Comparison of ENCODE assay signal across 8 mouse cellular contexts in the genomic region with DNA sequence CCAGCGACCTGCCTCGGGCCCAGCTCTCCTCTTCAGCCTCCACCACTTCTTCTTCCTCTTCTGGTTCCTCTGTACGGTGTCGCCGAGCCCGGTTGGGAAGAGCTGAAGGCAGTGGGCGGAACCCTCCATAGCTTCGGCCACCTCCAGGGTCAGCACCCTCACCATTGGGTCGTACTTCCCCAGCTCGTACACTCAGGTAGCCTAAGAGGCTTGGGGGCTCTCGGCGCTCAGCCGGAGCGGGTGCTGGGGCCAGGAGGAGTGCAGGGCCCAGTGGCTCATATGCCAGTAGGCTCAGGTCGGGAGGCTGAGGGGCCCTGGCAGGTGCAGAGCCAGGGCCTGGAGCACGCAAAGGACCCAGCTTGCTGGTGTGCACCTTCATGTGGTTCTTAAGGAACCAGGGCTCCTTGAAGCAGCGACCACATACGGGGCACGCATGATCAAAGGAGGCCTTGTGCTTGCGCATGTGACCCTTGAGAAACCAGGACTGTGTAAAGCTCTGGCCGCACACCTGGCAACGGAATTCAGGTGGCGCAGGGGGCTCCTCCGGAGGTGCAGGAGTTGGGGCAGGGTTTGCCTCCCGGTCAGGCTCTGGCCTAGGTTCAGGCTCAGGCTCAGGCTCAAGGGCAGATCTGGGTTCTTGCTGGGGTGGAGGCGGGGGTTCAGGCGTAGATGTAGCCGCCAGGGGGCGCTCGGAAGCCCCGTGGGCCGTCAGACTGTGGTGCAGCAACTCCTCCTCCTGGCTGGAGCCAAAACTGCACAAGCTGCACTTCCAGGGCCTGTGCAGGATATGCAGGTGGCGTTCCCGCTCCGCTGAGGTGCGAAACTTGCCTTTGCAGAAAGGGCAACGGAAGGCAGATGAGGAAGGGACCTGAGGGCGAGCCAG. TPM values are rescaled to one million over a fixed set of nuclear protein-coding genes. Genes with fewer than 3 reads are reported as not detected.
A peak's percentile ranks its signal among the peaks of the same experiment; 100 is the strongest.
DNase-seq lines count a peak whose midpoint lies in the region; ATAC-seq and TF ChIP-seq lines count a peak whose summit lies in the region.

No protein-coding gene starts in this region.

- H3K27ac ChIP-seq in gastrocnemius, adult 2 months = 0 out of 2 replicates have a peak overlapping the region, but pooled peaks have one; percentile 28
- H3K27ac ChIP-seq in hindbrain, embryonic 16.5 days (ENCODE audit: low read depth, low read length) = peak overlapping the region; percentile 32; the same call in 1 of the 2 replicates

- DNase-seq in gastrocnemius, adult 2 months = peak; percentile 93
- DNase-seq in left cerebral cortex, adult 8-10 months (ENCODE audit: low spot score in 2 of 2) = peak; percentile 82 to 83
- peak; percentile 91 to 93 for DNase-seq in right cerebral cortex, adult 2 months (ENCODE audit: low spot score in 2 of 2)
- DNase-seq in urinary bladder, adult 2 months (ENCODE audit: low spot score) = peak; percentile 87

- peaks cover 72% of the 10 kb centered on the region for H3K4me1 ChIP-seq in hindbrain, embryonic 16.5 days (ENCODE audit: control insufficient read depth, insufficient read depth, low read depth, low read length)

- peaks cover 27% of the 10 kb centered on the region for H3K36me3 ChIP-seq in hindbrain, embryonic 16.5 days (ENCODE audit: control insufficient read depth, insufficient read depth, low read length)

- H3K9me3 ChIP-seq in hindbrain, embryonic 16.5 days (ENCODE audit: control insufficient read depth, low read length) = no peaks in the 10 kb centered on the region

- no peak; the same call in 1 of the 2 replicates for TF ChIP-seq CTCF in gastrocnemius, adult 2 months (IDR thresholded peaks at IDR 0.05)

- WGBS in hindbrain, embryonic 16.5 days = 53% methylated on average over 34 of the region's 38 CpGs

- no peaks in the 10 kb centered on the region for H3K27me3 ChIP-seq in hindbrain, embryonic 16.5 days (replicated peaks; ENCODE audit: control insufficient read depth, insufficient read depth, low read length)

- H3K4me2 ChIP-seq in hindbrain, embryonic 16.5 days (ENCODE audit: low read length) = peak overlapping the region; percentile 57

- peak; percentile 76 for ATAC-seq in activated CD4-positive, CD25-positive, alpha-beta regulatory T cell, adult 4 months
- ATAC-seq in common myeloid progenitor, adult 5-6 weeks (replicated peaks; ENCODE audit: low read depth, poor library complexity, severe bottlenecking) = peak; percentile 85
- peak; percentile 15 for ATAC-seq in hindbrain, embryonic 16.5 days
- peak; percentile 93 for ATAC-seq in megakaryocyte progenitor cell, adult 5-6 weeks (replicated peaks; ENCODE audit: poor library complexity)

- peak overlapping the region; percentile 40 for H3K9ac ChIP-seq in hindbrain, embryonic 16.5 days (ENCODE audit: low read depth, low read length)

- intact Hi-C loops in gastrocnemius, adult 2 months (cut with DNase I) = loop anchor here (5.0 kb wide), 2 partner anchors 106 to 121 kb away; no protein-coding TSS in a partner anchor

- H3K4me3 ChIP-seq in gastrocnemius, adult 2 months = 0 out of 2 replicates have a peak overlapping the region, but pooled peaks have one; percentile 1
- peak overlapping the region; percentile 6 for H3K4me3 ChIP-seq in hindbrain, embryonic 16.5 days (ENCODE audit: low read length)

RNA-seq across cellular contexts. Expression of gene Tmem253, which starts 6.9 kb away (rescaled TPM):
- under 1 TPM in 1 of 2 experiments, not detected in 1; 0.98 TPM for polyA plus RNA-seq in activated CD4-positive, CD25-positive, alpha-beta regulatory T cell, adult 4 months (2017; shearing (Covaris generic))
- not detected in 2 replicates for total RNA-seq in common myeloid progenitor, adult 5-6 weeks (2017)
- total RNA-seq in gastrocnemius, adult 2 months (2021) = 1 to 10 TPM in 1 of 2 experiments, under 1 TPM in 1; 0.46 to 2.6 TPM
- 0.39 and 0.51 TPM in 2 replicates for polyA plus RNA-seq in hindbrain, embryonic 16.5 days (2015; fragmentation: Nextera tagmentation; extraction: Ambion mirVana)
- total RNA-seq in left cerebral cortex, adult 8-10 months (2022) = under 1 TPM in 2 of 4 experiments, not detected in 2; 0.51 to 0.59 TPM
- 0.30 TPM in 1 of 2 replicates, not detected in the other for total RNA-seq in megakaryocyte progenitor cell, adult 5-6 weeks (2015)
- not detected in 2 replicates for total RNA-seq in megakaryocyte progenitor cell, adult 5-6 weeks (2017)
- 1.1 and 1.5 TPM in 2 replicates for polyA plus RNA-seq in urinary bladder, adult 2 months (2012; rRNA removed)

RNA-seq across cellular contexts. Expression of gene Zfp219, which starts 12.0 kb away (rescaled TPM):
- 1 to 10 TPM; 1.9 to 2.2 TPM for polyA plus RNA-seq in activated CD4-positive, CD25-positive, alpha-beta regulatory T cell, adult 4 months (2017; shearing (Covaris generic))
- total RNA-seq in common myeloid progenitor, adult 5-6 weeks (2017) = 9.8 and 14.0 TPM in 2 replicates
- 10 to 100 TPM; 13.5 to 13.8 TPM for total RNA-seq in gastrocnemius, adult 2 months (2021)
- polyA plus RNA-seq in hindbrain, embryonic 16.5 days (2015; fragmentation: Nextera tagmentation; extraction: Ambion mirVana) = 23.7 and 28.0 TPM in 2 replicates
- total RNA-seq in left cerebral cortex, adult 8-10 months (2022) = 10 to 100 TPM; 35.8 to 44.1 (median 42.2) TPM
- total RNA-seq in megakaryocyte progenitor cell, adult 5-6 weeks (2015) = 6.5 and 8.5 TPM in 2 replicates
- 8.2 and 15.1 TPM in 2 replicates for total RNA-seq in megakaryocyte progenitor cell, adult 5-6 weeks (2017)
- polyA plus RNA-seq in urinary bladder, adult 2 months (2012; rRNA removed) = 105 and 107 TPM in 2 replicates

RNA-seq across cellular contexts. Expression of gene Arhgef40, which starts 24.0 kb away (rescaled TPM):
- polyA plus RNA-seq in activated CD4-positive, CD25-positive, alpha-beta regulatory T cell, adult 4 months (2017; shearing (Covaris generic)) = not detected
- 27.5 and 32.4 TPM in 2 replicates for total RNA-seq in common myeloid progenitor, adult 5-6 weeks (2017)
- 10 to 100 TPM in 1 of 2 experiments, 1 to 10 TPM in 1; 9.6 to 14.1 TPM for total RNA-seq in gastrocnemius, adult 2 months (2021)
- polyA plus RNA-seq in hindbrain, embryonic 16.5 days (2015; fragmentation: Nextera tagmentation; extraction: Ambion mirVana) = 63.4 and 74.4 TPM in 2 replicates
- 10 to 100 TPM; 28.0 to 39.5 (median 32.9) TPM for total RNA-seq in left cerebral cortex, adult 8-10 months (2022)
- total RNA-seq in megakaryocyte progenitor cell, adult 5-6 weeks (2015) = 3.0 and 9.1 TPM in 2 replicates
- total RNA-seq in megakaryocyte progenitor cell, adult 5-6 weeks (2017) = 5.0 and 15.2 TPM in 2 replicates
- 44.4 and 53.8 TPM in 2 replicates for polyA plus RNA-seq in urinary bladder, adult 2 months (2012; rRNA removed)

RNA-seq across cellular contexts. Expression of gene Olfr221, which starts 33.7 kb away (rescaled TPM):
- not detected for polyA plus RNA-seq in activated CD4-positive, CD25-positive, alpha-beta regulatory T cell, adult 4 months (2017; shearing (Covaris generic))
- not detected in 2 replicates for total RNA-seq in common myeloid progenitor, adult 5-6 weeks (2017)
- total RNA-seq in gastrocnemius, adult 2 months (2021) = not detected
- not detected in 2 replicates for polyA plus RNA-seq in hindbrain, embryonic 16.5 days (2015; fragmentation: Nextera tagmentation; extraction: Ambion mirVana)
- not detected for total RNA-seq in left cerebral cortex, adult 8-10 months (2022)
- not detected in 2 replicates for total RNA-seq in megakaryocyte progenitor cell, adult 5-6 weeks (2015)
- total RNA-seq in megakaryocyte progenitor cell, adult 5-6 weeks (2017) = not detected in 2 replicates
- polyA plus RNA-seq in urinary bladder, adult 2 months (2012; rRNA removed) = not detected in 2 replicates

Comparison
In these comparisons a context has a peak if more than half of its experiments do, and no peak if none do; other contexts are left out.
1. Peak in every context shown above with its lines: DNase-seq, ATAC-seq, H3K4me3 ChIP-seq and H3K27ac ChIP-seq.
2. ATAC-seq: peak in every context shown above with its lines; median percentile 93 in megakaryocyte progenitor cell, adult 5-6 weeks; 85 in common myeloid progenitor, adult 5-6 weeks; 76 in activated CD4-positive, CD25-positive, alpha-beta regulatory T cell, adult 4 months; 15 in hindbrain, embryonic 16.5 days.